Mouse (Mus musculus): ENCODE results near the gene Slitrk5. TPM values are rescaled to one million over a fixed set of nuclear protein-coding genes. Genes with fewer than 3 reads are reported as not detected.
"Not testable (repeated sequence)": the region's sequence is repeated elsewhere in the genome, so short reads cannot be mapped to it uniquely, and the experiment has no call there.

Gene Slitrk5
- polyA plus RNA-seq, 1 experiment = 0.09 TPM

- H3K27me3 ChIP-seq (ENCODE audit: control insufficient read depth, insufficient read depth, low read length) = peaks cover 26% of the 10 kb centered on the region
- no peak overlapping the region for H3K27ac ChIP-seq (ENCODE audit: insufficient read depth, low read depth, low read length)
- no peak for TF ChIP-seq POLR2A (IDR thresholded peaks at IDR 0.05; ENCODE audit: low read depth, low read length)
- H3K4me1 ChIP-seq (ENCODE audit: control insufficient read depth, insufficient read depth, insufficient read length, low read length) = peaks cover 4% of the 10 kb centered on the region
- H3K36me3 ChIP-seq (ENCODE audit: control insufficient read depth, insufficient read depth, low read length) = no peaks in the 10 kb centered on the region
- WGBS = 56% methylated on average over 8 of the region's 8 CpGs
- H3K4me3 ChIP-seq (ENCODE audit: low read depth, low read length) = no peak overlapping the region
These were observed 5.4 kb downstream of the Slitrk5 start for GRCm38 (mm10) chr14:111680271-111680670.

- H3K27me3 ChIP-seq (ENCODE audit: control insufficient read depth, insufficient read depth, low read length) = peaks cover 17% of the 10 kb centered on the region
- H3K36me3 ChIP-seq (ENCODE audit: control insufficient read depth, insufficient read depth, low read length) = no peaks in the 10 kb centered on the region
- H3K4me1 ChIP-seq (ENCODE audit: control insufficient read depth, insufficient read depth, insufficient read length, low read length) = no peaks in the 10 kb centered on the region; the same call in 1 of the 2 replicates
- WGBS = 2% methylated on average over 38 of the region's 38 CpGs
- no peak overlapping the region for H3K27ac ChIP-seq (ENCODE audit: insufficient read depth, low read depth, low read length)
- H3K4me3 ChIP-seq (ENCODE audit: low read depth, low read length) = peak overlapping the region; percentile 43
- TF ChIP-seq POLR2A (IDR thresholded peaks at IDR 0.05; ENCODE audit: low read depth, low read length) (no peak), CTCF (IDR thresholded peaks at IDR 0.05; ENCODE audit: extremely low read depth, insufficient read length, insufficient replicate concordance, low read depth, low read length) (no peak)
These were observed 6.3 kb downstream of the Slitrk5 start for GRCm38 (mm10) chr14:111681092-111681708.

GRCm38 (mm10) chr14:111681773-111682172 lies 6.9 kb downstream of the Slitrk5 start:
- H3K4me1 ChIP-seq (ENCODE audit: control insufficient read depth, insufficient read depth, insufficient read length, low read length) = no peaks in the 10 kb centered on the region; the same call in 1 of the 2 replicates
- no peak for TF ChIP-seq POLR2A (IDR thresholded peaks at IDR 0.05; ENCODE audit: low read depth, low read length)
- no peak for TF ChIP-seq CTCF (IDR thresholded peaks at IDR 0.05; ENCODE audit: extremely low read depth, insufficient read length, insufficient replicate concordance, low read depth, low read length)

GRCm38 (mm10) chr14:111683543-111683942 lies 8.6 kb downstream of the Slitrk5 start:
- Histone ChIP-seq H3K27ac (ENCODE audit: insufficient read depth, low read depth, low read length) (no peak overlapping the region), H3K4me3 (ENCODE audit: low read depth, low read length) (no peak overlapping the region), H3K27me3 (ENCODE audit: control insufficient read depth, insufficient read depth, low read length) (peaks cover 6% of the 10 kb centered on the region), H3K36me3 (ENCODE audit: control insufficient read depth, insufficient read depth, low read length) (no peaks in the 10 kb centered on the region), H3K4me1 (ENCODE audit: control insufficient read depth, insufficient read depth, insufficient read length, low read length) (no peaks in the 10 kb centered on the region; the same call in 1 of the 2 replicates)
- WGBS = 49% methylated on average over 4 of the region's 4 CpGs
- no peak for TF ChIP-seq POLR2A (IDR thresholded peaks at IDR 0.05; ENCODE audit: low read depth, low read length)
- TF ChIP-seq CTCF (IDR thresholded peaks at IDR 0.05; ENCODE audit: extremely low read depth, insufficient read length, insufficient replicate concordance, low read depth, low read length) = no peak

More at GRCm38 (mm10) chr14:111681773-111682172, 6.9 kb downstream of the Slitrk5 start:
- H3K4me3 ChIP-seq (ENCODE audit: low read depth, low read length) = peak overlapping the region; percentile 43
- H3K36me3 ChIP-seq (ENCODE audit: control insufficient read depth, insufficient read depth, low read length) = no peaks in the 10 kb centered on the region
- 5% methylated on average over 13 of the region's 13 CpGs for WGBS
- H3K27me3 ChIP-seq (ENCODE audit: control insufficient read depth, insufficient read depth, low read length) = peaks cover 12% of the 10 kb centered on the region
- no peak overlapping the region for H3K27ac ChIP-seq (ENCODE audit: insufficient read depth, low read depth, low read length)

- WGBS = 58% methylated on average over 1 of the region's 1 CpGs
- H3K36me3 ChIP-seq (ENCODE audit: control insufficient read depth, insufficient read depth, low read length); H3K4me1 ChIP-seq (ENCODE audit: control insufficient read depth, insufficient read depth, insufficient read length, low read length); H3K4me3 ChIP-seq (ENCODE audit: low read depth, low read length); H3K27me3 ChIP-seq (ENCODE audit: control insufficient read depth, insufficient read depth, low read length); H3K27ac ChIP-seq (ENCODE audit: insufficient read depth, low read depth, low read length): not testable (repeated sequence)
These were observed 15.2 kb downstream of the Slitrk5 start for GRCm38 (mm10) chr14:111690139-111690538.

- 54% methylated on average over 2 of the region's 2 CpGs for WGBS
- TF ChIP-seq CTCF (IDR thresholded peaks at IDR 0.05; ENCODE audit: extremely low read depth, insufficient read length, insufficient replicate concordance, low read depth, low read length) = no peak
- TF ChIP-seq POLR2A (IDR thresholded peaks at IDR 0.05; ENCODE audit: low read depth, low read length) = no peak
- Histone ChIP-seq H3K4me1 (ENCODE audit: control insufficient read depth, insufficient read depth, insufficient read length, low read length) (no peaks in the 10 kb centered on the region), H3K27ac (ENCODE audit: insufficient read depth, low read depth, low read length) (no peak overlapping the region), H3K36me3 (ENCODE audit: control insufficient read depth, insufficient read depth, low read length) (no peaks in the 10 kb centered on the region), H3K27me3 (ENCODE audit: control insufficient read depth, insufficient read depth, low read length) (no peaks in the 10 kb centered on the region), H3K4me3 (ENCODE audit: low read depth, low read length) (no peak overlapping the region)
These were observed 54.9 kb downstream of the Slitrk5 start for GRCm38 (mm10) chr14:111729833-111730232.
